Mouse (Mus musculus): ENCODE data around the gene Sphk2. TPM values are rescaled to one million over a fixed set of nuclear protein-coding genes. Genes with fewer than 3 reads are reported as not detected.

The Sphk2 gene
- total and polyA plus RNA-seq, 2 experiments from 2014 or later: 11.1 to 19.5 TPM

DNA sequence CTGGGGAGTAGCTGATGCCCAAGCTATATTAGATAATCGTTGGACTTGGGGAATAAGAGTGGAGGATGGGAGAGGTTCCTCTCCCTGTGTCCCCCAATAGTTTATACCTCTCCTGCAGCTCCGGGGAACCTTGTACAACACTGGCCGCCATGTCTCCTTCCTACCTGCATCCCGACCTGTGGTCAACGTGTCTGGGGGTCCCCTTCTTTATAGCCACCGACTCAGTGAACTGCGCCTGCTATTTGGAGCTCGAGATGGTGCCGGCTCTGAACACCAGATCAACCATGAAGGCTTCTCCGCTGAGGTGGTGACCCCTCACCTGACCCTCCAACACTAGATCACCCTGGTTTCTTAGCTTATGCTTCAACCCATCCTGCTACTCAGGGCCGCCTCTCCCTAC, 15.5 kb downstream of the Sphk2 start:
- no peaks in the 10 kb centered on the region for H3K9me3 ChIP-seq (replicated peaks; ENCODE audit: control insufficient read depth, low read length)
- no peak overlapping the region for H3K4me3 ChIP-seq (ENCODE audit: low read depth, low read length)
- DNase-seq (ENCODE audit: low spot score) (no peak), ATAC-seq (ENCODE audit: insufficient read depth, low read depth) (no peak)
- H3K4me2 ChIP-seq (ENCODE audit: low read depth, low read length): no peak overlapping the region
- peaks cover 24% of the 10 kb centered on the region for H3K27me3 ChIP-seq (ENCODE audit: control insufficient read depth, insufficient read depth, low read length)
- no peak overlapping the region for H3K27ac ChIP-seq (ENCODE audit: low read depth)
- no peak for TF ChIP-seq CTCF (IDR thresholded peaks at IDR 0.05; ENCODE audit: low read depth)
- peaks cover 22% of the 10 kb centered on the region for H3K4me1 ChIP-seq (ENCODE audit: control insufficient read depth, insufficient read depth)
- H3K36me3 ChIP-seq (replicated peaks; ENCODE audit: control insufficient read depth, insufficient read depth, low read length): no peaks in the 10 kb centered on the region
- no peak overlapping the region for H3K9ac ChIP-seq (replicated peaks; ENCODE audit: low read depth, low read length)
- WGBS: 84% methylated on average over 11 of the region's 11 CpGs

DNA sequence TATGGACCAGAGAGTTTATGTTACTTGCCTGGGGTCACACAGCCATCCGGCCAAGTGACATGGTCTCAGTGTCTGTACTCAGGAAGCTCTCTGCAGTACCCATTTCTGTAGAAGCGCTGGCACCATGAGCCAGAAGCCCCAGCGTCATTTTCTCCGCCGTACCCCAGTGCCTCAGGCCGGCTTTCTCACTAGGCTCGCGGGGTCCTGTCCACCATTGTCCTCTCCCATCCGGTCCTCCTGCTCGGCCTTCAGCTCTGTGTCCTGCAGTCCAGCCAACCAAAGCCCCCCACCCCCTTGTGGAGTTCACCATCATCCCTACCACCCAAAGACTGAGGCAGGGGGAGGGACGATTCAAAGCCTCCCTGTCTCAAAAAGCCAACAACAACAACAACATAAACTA, 16.2 kb downstream of the Sphk2 start:
- 94% methylated on average over 11 of the region's 11 CpGs for WGBS
- ATAC-seq (ENCODE audit: insufficient read depth, low read depth) (no peak), DNase-seq (ENCODE audit: low spot score) (no peak)
- Histone ChIP-seq H3K27ac (ENCODE audit: low read depth) (no peak overlapping the region), H3K27me3 (ENCODE audit: control insufficient read depth, insufficient read depth, low read length) (peaks cover 24% of the 10 kb centered on the region), H3K9ac (replicated peaks; ENCODE audit: low read depth, low read length) (no peak overlapping the region), H3K9me3 (replicated peaks; ENCODE audit: control insufficient read depth, low read length) (no peaks in the 10 kb centered on the region), H3K4me2 (ENCODE audit: low read depth, low read length) (no peak overlapping the region), H3K4me1 (ENCODE audit: control insufficient read depth, insufficient read depth) (peaks cover 19% of the 10 kb centered on the region), H3K4me3 (ENCODE audit: low read depth, low read length) (no peak overlapping the region), H3K36me3 (replicated peaks; ENCODE audit: control insufficient read depth, insufficient read depth, low read length) (no peaks in the 10 kb centered on the region)
- no peak for TF ChIP-seq EP300 (IDR thresholded peaks at IDR 0.05; ENCODE audit: low read depth)
- no peak for TF ChIP-seq CTCF (IDR thresholded peaks at IDR 0.05; ENCODE audit: low read depth)

DNA sequence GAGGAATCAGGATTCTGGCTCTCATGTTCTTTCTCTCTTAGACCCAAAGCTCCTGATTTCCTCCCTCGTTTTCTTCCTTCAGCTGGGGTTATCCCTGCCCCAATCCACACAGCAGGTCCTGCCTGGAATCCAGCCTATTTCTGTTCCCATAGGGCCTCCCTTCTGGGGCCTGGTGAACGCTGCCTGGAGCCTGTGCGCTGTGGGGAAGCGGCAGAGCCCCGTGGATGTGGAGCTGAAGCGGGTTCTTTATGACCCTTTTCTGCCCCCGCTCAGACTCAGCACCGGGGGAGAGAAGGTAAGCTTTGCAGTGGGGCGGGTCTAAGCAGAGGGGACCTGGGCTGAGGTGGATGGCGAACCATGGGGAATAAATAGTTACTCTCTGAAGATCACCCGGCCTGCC, 16.7 kb downstream of the Sphk2 start:
- H3K9ac ChIP-seq (replicated peaks; ENCODE audit: low read depth, low read length): peak overlapping the region; percentile 47; the same call in 1 of the 2 replicates

DNA sequence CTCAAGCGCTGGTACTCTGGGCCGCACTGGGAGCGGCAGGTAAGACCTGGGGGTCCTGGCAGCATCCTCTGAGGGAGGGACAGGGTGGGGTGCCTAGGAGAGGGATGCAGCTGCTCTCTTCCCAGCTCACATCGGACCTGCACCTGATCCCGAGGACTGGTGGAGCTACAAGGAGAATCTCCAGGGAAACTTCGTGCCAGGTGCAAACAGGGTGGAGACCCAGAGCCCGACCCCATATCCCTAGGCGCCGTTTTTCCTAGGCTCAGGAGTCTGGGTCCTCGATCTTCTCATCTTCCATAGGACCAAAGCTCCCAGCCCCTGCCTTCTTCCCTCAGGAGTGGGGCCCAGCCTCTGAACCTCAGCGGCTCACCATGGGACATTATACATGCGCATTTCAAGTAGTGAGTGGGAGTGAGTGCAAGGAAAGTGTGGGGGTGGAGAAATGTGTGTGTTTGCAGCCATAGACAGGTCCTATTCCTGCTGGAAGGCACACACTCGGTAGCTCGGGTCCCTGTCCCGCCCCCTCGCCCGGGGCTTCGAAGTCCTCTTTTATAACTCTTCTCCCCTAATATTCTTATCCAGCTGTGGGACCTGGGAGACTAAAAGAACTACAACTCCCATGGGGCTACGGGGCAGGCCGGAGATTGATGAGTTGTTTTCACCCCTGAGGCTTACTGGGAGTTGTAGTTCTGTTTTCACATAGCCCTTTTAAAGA, 17.3 kb downstream of the Sphk2 start:
- H3K4me3 ChIP-seq (ENCODE audit: low read depth, low read length): peak overlapping the region; percentile 44
- ATAC-seq (ENCODE audit: insufficient read depth, low read depth) (no peak), DNase-seq (ENCODE audit: low spot score) (peak; percentile 83)
- TF ChIP-seq CTCF (IDR thresholded peaks at IDR 0.05; ENCODE audit: low read depth): no peak
- no peak for TF ChIP-seq EP300 (IDR thresholded peaks at IDR 0.05; ENCODE audit: low read depth)
- peak overlapping the region; percentile 63 for H3K4me2 ChIP-seq (ENCODE audit: low read depth, low read length)
- under 1% methylated on average over 20 of the region's 20 CpGs for WGBS
- H3K36me3 ChIP-seq (replicated peaks; ENCODE audit: control insufficient read depth, insufficient read depth, low read length): no peaks in the 10 kb centered on the region
- H3K9ac ChIP-seq (replicated peaks; ENCODE audit: low read depth, low read length): peak overlapping the region; percentile 43; the same call in 1 of the 2 replicates
- H3K9me3 ChIP-seq (replicated peaks; ENCODE audit: control insufficient read depth, low read length): no peaks in the 10 kb centered on the region
- peaks cover 19% of the 10 kb centered on the region for H3K4me1 ChIP-seq (ENCODE audit: control insufficient read depth, insufficient read depth)
- H3K27ac ChIP-seq (ENCODE audit: low read depth): no peak overlapping the region
- H3K27me3 ChIP-seq (ENCODE audit: control insufficient read depth, insufficient read depth, low read length): peaks cover 24% of the 10 kb centered on the region

More for the DNA sequence above, 16.7 kb downstream of the Sphk2 start:
- ATAC-seq (ENCODE audit: insufficient read depth, low read depth): no peak
- peaks cover 19% of the 10 kb centered on the region for H3K4me1 ChIP-seq (ENCODE audit: control insufficient read depth, insufficient read depth)
- no peak for DNase-seq (ENCODE audit: low spot score)
- no peaks in the 10 kb centered on the region for H3K9me3 ChIP-seq (replicated peaks; ENCODE audit: control insufficient read depth, low read length)
- H3K36me3 ChIP-seq (replicated peaks; ENCODE audit: control insufficient read depth, insufficient read depth, low read length): no peaks in the 10 kb centered on the region
- TF ChIP-seq EP300 (IDR thresholded peaks at IDR 0.05; ENCODE audit: low read depth) (no peak), CTCF (IDR thresholded peaks at IDR 0.05; ENCODE audit: low read depth) (no peak)
- no peak overlapping the region; the same call in 1 of the 2 replicates for H3K27ac ChIP-seq (ENCODE audit: low read depth)
- 33% methylated on average over 11 of the region's 11 CpGs for WGBS
- H3K27me3 ChIP-seq (ENCODE audit: control insufficient read depth, insufficient read depth, low read length): peaks cover 24% of the 10 kb centered on the region
- peak overlapping the region; percentile 20; the same call in 1 of the 2 replicates for H3K4me3 ChIP-seq (ENCODE audit: low read depth, low read length)
- peak overlapping the region; percentile 63 for H3K4me2 ChIP-seq (ENCODE audit: low read depth, low read length)

DNA sequence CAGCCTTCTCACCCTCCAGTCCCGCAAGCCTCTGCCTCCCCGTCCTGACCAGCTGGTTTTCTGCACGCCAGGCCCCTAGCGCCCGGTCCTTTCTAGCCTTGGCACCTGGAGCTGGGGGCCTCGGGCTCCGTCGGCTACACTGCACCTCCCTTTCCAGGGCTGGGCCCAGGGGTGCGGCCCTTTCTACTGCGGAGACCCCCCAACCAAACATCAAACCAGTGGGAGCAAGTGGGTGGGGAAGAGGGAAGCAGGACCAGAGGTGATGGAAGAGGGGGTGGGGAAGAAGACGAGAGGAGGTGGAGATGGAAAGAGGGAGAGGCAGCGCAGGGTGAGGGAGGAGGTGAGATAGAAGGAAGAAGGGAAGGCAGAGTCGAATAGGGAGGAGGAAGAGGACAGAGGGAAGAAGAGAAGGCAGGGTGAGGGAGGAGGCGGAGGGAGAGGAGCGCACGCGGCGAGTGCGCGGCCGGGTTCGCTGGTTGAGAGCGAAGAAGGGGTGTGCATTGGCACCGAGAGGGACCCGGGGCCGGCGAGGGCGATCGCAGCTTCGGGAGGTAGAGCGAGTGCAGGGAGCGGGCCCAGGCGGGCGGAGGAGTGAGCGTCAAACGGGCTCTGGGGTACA, 18.2 kb downstream of the Sphk2 start, which contains the start of gene Car11:
Car11 (plus strand) TSS at position 321 of the 619 bp plus-strand sequence.
- no peak for ATAC-seq (ENCODE audit: insufficient read depth, low read depth)

More for the DNA sequence above, 18.2 kb downstream of the Sphk2 start, which contains the start of gene Car11:
- H3K9me3 ChIP-seq (replicated peaks; ENCODE audit: control insufficient read depth, low read length): no peaks in the 10 kb centered on the region
- H3K4me1 ChIP-seq (ENCODE audit: control insufficient read depth, insufficient read depth): peaks cover 19% of the 10 kb centered on the region
- WGBS: 3% methylated on average over 35 of the region's 36 CpGs
- H3K9ac ChIP-seq (replicated peaks; ENCODE audit: low read depth, low read length): peak within 1 kb of the TSS; percentile 43; the same call in 1 of the 2 replicates
- no peak for TF ChIP-seq CTCF (IDR thresholded peaks at IDR 0.05; ENCODE audit: low read depth)
- no peak for TF ChIP-seq EP300 (IDR thresholded peaks at IDR 0.05; ENCODE audit: low read depth)
- H3K27me3 ChIP-seq (ENCODE audit: control insufficient read depth, insufficient read depth, low read length): peaks cover 24% of the 10 kb centered on the region
- no peak for DNase-seq (ENCODE audit: low spot score)
- no peak within 1 kb of the TSS for H3K27ac ChIP-seq (ENCODE audit: low read depth)
- no peaks in the 10 kb centered on the region for H3K36me3 ChIP-seq (replicated peaks; ENCODE audit: control insufficient read depth, insufficient read depth, low read length)
- peak within 1 kb of the TSS; percentile 44 for H3K4me3 ChIP-seq (ENCODE audit: low read depth, low read length)
- peak within 1 kb of the TSS; percentile 63 for H3K4me2 ChIP-seq (ENCODE audit: low read depth, low read length)
